Mouse (Mus musculus): Measurements from ENCODE around the gene Ppp2r2c.

GRCm38 (mm10) chr5:36829098-36829497, 39.2 kb upstream of the Ppp2r2c start:
- TF ChIP-seq CTCF (IDR thresholded peaks at IDR 0.05; ENCODE audit: borderline replicate concordance, insufficient read depth, low read depth, low read length), result no peak
- no peak for TF ChIP-seq POLR2A (IDR thresholded peaks at IDR 0.05; ENCODE audit: borderline replicate concordance, insufficient read depth, low read length)
